14 mouse cellular contexts compared by ENCODE assay signal in the genomic region with DNA sequence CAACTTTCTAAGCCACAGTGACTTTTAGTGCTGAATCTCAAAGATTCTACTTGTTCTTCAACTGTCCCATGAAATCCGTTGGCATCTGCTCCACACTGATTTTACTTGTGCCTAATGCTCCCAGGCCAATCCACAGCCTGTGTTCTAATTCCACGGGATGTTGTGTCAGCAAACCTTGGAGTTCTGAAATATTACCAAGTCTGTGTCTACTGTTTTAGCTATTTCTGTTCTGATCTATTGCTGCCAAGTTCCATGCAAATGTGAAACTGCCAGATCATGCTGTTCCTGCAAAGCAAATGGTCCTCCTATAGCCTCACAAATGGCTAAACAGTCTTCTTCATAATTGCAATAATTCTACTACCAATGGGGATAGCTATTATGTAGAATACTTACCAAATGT.
DNase-seq lines count a peak whose midpoint lies in the region.
"Had no signal": no experiment of that assay in that cellular context is flagged by ENCODE, and none has a peak within 500 bp of the region (broad histone marks: within the 10 kb centered on the region; RNA-seq: fewer than 3 reads in every experiment).

No protein-coding gene starts in this region.

- peak; percentile 8 to 14 for DNase-seq in frontal cortex, adult 2 months (ENCODE audit: extremely low spot score in 1 of 2, low spot score in 1 of 2)
- DNase-seq in frontal cortex, postnatal 14 days (ENCODE audit: low spot score in 2 of 2), result no peak
- peak; percentile 67 for DNase-seq in cerebellum, adult 11-12 months
- peak; percentile 72 for DNase-seq in cerebellum, adult 9-11 months
- peak; percentile 78 for DNase-seq in layer of hippocampus, adult 9-11 months
- DNase-seq in gastrocnemius, postnatal 25 days, result no peak
- DNase-seq in lung, postnatal 36 days, result no peak
- DNase-seq: adrenal gland, postnatal 25 days; heart, adult 11 months; heart, postnatal 14 days; kidney, adult 8-10 months; kidney, postnatal 25 days; retina, postnatal 1 day; thymus, postnatal 36 days had no signal

Comparison
In these comparisons a context has a peak if more than half of its experiments do, and no peak if none do; other contexts are left out.
1. DNase-seq: peak in frontal cortex, adult 2 months (2 of 2), cerebellum, adult 11-12 months (single experiment), cerebellum, adult 9-11 months (single experiment) and layer of hippocampus, adult 9-11 months (single experiment); none in frontal cortex, postnatal 14 days (0 of 2), gastrocnemius, postnatal 25 days (single experiment) and lung, postnatal 36 days (single experiment).